Mouse (Mus musculus): ENCODE data around the gene Cfap54.

GRCm38 (mm10) chr10:93072769-93073168 lies 8.6 kb downstream of the Cfap54 start:
- TF ChIP-seq POLR2A (IDR thresholded peaks at IDR 0.05; ENCODE audit: borderline replicate concordance, extremely low read depth, insufficient read depth, insufficient read length, poor library complexity, severe bottlenecking) (no peak), CTCF (IDR thresholded peaks at IDR 0.05; ENCODE audit: borderline replicate concordance, extremely low read depth, insufficient read depth, insufficient read length) (no peak)

Measured in brain, embryonic 14.5 days (tissue).